Mouse (Mus musculus) brain, embryonic 18.5 days (tissue): Measurements from ENCODE around the gene Sorbs1.
A peak's percentile ranks its signal among the peaks of the same experiment; 100 is the strongest.
"Not testable (repeated sequence)": the region's sequence is repeated elsewhere in the genome, so short reads cannot be mapped to it uniquely, and the experiment has no call there.

Experiments used
- DNase-seq: peaks from one replicate; pipeline ENCODE4 v3.0.0-alpha.2; 2012; ENCODE audit warnings: low read depth, low spot score

Sorbs1 gene

DNA sequence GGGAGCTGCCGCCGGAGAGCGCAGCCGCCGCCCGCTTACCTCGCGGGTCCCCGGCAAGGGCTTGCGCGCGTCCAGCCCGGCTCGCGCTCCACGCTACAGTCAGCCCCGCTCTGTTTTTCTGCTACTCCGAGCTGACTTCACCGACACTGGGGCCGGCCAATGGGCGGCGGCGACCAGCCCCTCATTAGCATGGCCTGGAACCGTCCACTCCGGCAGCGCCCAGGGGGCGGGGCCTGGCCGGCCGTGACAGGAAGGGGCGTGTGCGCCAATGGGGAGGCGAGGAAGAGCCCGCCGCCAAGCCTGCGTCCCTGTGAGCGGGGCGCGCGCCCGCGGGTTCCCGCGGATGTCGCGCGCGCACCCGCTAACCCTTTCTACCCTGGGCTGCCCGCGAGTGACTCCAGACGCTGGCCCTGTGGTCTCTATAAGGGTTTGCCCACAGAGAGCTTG, at the start of gene Sorbs1:
TSS of gene Sorbs1 (minus strand) at position 148 of the 447 bp plus-strand sequence.
- DNase-seq: peak; percentile 91

DNA sequence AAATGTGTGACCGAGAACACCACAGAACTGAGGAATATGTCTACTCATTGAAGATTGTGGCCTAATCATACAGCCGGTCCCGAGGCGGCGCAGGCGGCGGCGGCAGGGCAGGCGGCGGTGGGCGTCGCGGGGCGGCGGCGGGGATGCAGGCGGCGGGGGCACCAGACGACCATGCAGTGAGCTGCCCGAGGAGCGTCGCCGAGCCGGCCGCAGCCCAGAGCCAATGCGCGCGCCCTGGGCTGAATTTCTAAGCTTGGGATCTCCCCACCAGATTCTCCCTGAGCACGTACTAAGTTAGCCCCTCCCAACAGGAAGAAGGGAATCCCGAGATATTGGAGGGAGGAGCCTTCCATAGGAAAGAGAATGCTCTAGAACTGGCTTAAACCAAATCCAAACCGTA, 47.9 kb upstream of the Sorbs1 start:
- not testable (repeated sequence) for DNase-seq

DNA sequence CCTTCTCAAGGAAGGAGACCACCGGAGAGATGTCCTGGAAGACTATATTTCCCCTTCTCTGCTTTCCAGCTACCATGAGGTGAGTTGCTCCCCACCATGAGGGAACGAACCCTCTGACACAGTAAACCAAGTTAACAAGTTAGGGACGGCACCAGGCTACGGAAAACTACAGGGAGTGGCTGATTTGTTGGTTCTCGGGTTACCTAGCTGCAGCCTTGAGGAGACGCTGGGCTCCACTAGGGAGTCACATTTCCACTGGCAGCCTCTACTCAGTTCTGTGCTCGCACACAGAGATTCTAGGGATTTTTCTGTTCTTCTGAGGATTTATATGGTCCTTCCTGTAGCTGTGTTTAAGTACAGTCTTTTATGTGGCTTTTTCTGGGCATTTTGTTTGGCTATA, 42.5 kb upstream of the Sorbs1 start:
- no peak for DNase-seq

DNA sequence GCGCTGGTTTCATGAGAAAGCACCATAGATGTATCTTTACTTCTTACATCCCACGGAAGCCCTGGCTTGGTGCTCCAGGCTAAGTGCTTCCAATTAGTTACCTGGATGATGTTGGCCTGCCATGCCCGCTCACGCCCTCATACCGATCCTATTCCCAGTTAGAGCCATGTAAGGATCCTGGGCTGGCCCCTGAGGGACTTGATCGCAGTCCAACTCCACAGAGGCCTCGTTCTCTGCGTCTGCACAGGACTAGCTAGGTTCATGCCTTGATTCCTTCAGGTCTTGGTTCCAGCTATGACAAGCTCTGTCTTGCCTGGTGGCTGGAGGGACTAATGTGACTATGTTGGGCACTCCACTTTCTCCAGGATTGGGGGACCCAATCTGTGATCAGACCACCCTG, 41.6 kb upstream of the Sorbs1 start:
- DNase-seq: no peak

DNA sequence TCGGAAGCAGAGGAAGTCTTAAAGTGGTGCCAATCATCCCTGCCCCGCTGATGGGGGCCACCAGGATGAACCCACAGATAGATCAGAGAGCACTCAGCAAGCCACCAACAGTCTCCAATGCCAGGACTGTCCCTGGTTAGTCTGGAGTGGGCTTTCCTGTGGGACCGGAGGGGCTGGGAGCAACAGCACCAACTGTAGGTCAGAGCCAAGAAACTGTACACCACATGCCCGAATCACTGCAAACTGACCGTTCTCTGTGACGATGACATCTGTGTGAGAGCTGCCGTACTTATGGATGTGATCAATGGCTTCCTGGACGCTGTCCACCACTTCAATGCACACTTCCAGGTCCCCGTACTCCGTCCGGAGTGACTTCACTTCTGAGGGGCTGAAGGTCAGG, 40.8 kb upstream of the Sorbs1 start:
- no peak for DNase-seq

DNA sequence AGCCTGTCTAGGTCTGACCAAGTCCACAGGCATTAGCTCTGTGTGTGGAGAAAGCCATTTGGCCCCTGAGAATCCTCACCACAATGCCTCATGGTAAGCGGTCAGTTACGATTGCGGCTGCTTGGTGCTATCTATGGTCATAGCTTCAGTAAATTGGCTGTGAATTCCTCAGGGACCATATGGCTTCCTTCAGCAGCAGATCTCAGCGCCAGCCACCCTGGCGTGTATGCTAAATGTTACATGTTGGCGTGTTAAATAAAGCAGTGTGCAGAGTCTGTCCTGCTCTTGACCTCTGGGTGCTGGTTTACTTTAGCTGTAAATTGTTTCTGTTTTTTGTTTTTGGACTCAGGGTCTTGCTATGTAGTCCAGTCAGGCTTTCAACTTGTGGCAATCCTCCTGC, 40.3 kb upstream of the Sorbs1 start:
- DNase-seq: no peak

DNA sequence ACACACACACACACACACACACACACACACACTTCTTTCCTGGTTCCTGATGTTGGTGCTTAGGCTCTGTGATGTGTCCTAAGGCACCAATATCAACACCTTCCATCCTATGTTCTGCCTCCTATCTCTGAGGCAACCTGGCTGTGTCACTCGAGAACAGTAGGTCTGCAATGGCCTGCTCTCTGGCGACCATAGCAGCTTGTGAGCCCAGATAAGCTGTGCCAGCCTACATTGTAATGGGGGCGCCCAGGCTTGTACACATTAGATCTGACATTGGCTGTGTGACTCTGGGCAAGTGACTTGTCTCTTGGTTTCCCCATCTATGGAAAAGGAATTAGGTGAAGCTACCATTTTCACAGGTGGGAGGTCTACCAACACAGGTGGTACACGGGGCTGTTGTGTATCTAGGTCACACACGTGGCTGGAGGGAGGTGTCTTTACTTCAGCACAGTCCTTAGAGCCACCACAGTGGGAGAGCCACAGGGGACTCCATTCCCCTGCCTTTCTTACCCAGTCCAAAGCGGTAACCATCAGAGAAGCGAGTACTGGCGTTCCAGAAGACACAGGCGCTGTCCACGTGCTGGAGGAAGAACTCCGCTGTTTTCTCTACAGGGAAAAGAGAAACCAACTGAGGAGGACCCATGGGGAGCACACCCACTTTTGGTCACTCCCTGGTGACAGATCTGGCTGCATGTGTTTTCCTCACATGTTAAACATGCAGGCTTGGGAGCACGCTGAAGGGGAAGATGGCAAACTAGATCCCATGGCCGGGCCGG, 39.6 kb upstream of the Sorbs1 start:
- DNase-seq: no peak

DNA sequence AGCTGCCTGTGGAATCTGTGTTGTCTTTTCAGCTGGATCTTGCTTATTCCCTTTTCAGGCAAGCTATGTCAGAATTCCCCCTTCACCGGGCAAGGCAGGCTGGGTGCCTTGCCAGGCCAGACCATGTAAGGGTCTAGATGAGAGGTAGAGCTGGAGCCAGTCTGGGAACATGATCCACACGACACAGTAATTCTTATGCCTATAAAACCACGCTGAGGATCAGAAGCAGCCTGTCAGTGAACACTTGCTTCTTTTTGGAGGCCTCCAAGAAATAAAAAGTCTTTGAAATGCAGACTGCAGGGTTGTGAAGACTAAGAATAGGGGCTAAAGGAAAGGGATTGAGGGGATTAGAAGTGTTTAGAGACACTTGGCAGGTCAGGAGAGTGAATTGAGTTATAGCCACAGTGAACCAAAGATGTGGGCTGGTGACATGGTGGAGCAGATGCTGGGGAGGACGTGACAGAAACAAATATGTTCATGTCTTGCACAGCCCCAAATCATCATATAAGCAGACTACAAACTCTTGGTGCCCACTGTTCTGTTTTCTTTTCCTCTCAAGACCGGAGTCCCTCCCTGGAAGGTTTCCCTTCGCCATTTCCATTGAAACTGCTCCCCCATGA, 36.0 kb upstream of the Sorbs1 start:
- DNase-seq: no peak

DNA sequence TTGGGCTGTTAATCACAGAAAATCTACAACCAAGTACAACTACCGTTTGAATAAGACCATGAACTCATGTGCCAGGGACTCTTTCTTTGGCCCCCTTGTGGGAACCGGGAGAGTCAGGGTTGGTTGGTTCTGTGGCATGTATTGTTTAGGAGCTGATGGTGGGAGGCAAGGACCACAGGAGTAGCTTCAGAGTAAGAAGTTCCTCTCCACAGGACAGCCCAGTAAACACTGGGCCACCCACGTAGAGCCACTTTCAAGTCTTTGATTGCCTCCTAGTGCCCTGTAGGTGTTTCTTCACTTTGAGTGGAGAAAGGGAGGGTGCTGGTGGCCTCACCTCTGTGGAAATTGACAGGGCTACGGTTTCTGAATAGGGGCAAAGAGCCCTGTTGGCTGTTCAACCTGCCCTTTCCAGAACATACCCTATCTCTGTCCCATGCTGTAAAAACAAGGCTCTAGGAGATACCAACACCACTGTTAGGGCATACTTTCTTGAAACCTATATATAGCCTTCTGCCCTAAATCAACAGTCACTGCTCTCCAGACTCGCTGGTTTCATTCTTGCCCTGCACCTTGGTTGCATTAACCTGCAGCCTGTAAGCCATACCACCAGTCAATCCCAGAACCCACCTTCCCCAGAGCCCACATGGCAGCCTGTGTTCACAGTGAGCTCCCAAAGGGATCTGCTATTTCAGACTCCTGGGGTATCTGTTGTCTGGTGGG, 35.4 kb upstream of the Sorbs1 start:
- DNase-seq: no peak

DNA sequence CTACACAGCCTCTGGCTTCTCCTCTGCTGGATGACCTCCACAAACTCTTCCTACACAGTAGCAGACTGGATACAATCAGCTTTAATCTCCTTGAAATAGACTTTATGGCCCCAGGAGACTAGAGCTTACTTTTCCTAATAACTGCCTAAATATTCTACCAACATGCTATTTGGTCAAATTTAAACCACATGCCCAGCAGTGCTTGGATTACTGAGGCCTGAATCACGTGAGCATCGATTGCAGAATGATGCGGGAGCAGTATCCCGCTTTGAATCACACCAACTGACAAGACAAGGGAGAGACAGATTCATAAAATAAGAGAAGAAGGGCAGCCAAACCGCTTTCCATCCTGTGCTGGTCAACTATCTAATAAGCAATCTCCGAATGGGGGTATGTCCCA, 34.8 kb upstream of the Sorbs1 start:
- no peak for DNase-seq

DNA sequence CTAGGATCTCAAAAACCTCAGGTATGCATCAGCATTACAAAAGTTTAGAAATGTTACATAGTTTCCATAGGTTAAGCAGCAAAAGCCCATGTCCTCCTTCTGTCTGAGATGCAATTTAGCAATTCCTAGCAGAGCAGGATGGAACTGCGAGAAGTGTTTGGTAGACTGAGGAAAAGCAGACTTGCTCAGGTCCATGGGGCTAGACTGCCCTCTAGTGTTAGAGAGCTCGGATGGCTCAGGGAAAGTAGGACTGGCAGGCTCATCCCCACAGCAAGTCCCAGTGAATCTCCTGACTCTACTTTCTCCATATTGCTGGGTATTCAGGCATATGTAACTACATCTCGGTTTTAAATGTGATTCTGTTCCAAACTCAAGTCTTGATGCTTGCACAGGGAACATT, 31.3 kb upstream of the Sorbs1 start:
- peak; percentile 66 for DNase-seq

DNA sequence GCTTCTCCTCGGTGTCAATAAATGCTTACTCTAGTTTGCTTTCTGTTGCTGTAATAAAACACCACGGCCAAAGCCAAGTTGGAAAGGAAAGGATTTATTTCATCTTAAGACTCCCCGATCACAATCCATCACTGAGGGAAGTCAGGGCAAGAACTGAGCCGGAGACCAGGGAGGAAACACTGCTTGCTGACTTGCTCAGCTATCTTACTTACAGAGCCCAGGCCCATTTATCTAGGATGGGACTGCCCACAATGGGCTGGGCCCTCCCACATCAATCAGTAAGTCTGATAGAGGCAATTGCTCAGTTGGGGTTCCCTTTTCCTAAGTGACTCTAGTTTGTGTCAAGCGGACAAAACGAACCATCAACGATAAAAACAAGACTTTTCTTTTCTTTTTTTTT, 29.2 kb upstream of the Sorbs1 start:
- no peak for DNase-seq

DNA sequence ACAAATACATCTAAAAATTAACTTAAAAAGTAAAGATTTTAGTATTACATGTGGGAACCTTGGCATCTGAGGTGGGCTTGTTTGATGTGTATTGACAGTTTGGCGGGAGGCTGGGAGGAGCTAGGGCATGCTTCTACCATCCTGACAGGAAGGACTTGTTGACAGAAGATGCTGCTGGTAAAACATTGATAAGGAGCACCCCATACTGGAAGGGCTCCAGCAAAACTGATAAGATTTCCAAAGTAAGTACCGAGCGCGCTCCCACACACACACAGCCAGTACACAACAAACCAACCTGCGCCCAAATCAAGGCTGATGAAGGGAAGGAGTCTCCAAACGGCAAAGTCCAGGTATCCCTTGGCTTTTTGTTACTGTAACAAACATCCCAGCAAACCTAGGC, 22.9 kb upstream of the Sorbs1 start:
- DNase-seq: no peak

DNA sequence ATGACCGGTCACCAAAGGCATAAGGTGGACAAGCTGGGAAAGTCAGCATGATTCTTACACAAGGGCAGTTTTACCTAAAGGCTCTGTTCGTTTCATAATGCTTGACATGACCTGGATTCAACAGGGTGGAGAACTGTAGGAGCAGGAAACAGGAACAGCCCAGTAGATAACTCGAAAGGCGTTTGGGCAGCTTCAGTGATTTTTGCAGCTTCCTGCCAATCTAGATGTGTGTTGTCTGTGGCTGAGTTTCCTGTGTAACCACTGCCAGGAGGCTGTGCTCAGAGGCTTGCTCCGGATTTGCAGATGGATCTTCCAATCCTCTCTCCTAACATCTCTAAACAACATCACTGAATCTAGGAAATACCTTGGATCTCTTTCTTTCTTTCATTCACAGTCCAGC, 18.9 kb upstream of the Sorbs1 start:
- no peak for DNase-seq

DNA sequence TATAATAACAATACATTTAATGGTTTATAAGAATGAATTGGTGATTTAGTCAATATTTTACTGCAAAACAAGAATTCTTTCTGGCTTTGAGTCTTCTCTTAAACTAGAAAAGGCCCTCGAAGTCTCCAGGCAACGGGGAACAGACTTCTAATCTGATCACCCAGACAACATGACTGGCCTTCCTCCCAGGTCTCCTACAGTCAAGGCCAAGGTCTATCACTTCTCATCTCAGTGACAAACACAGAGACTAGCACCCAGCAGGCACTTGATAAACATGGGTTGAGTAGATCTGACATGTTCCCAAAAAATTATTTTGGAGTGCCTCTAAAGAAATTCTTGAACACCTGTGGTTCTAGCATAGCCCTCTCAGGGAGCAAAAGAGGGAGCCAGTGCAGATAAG, 16.7 kb upstream of the Sorbs1 start:
- DNase-seq: no peak

DNA sequence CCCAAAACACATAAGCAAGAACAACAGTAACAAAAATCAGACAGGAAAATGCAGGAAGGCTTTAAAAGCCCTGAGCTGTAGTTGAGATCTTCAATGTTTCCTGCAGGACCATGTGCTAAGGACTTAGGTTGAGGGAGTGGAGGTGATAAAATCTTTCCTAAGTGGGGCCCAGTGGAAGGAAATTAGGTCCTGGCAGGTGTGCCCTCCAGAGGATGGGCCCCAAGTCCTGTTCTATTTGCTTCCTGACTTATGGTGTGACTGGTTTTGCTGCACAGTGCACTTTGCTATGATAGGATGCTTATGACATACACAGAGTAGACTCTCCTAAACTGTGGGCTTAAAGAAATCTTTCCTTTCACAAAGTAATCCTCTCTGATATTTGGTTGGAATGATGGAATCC, 14.7 kb upstream of the Sorbs1 start:
- no peak for DNase-seq

DNA sequence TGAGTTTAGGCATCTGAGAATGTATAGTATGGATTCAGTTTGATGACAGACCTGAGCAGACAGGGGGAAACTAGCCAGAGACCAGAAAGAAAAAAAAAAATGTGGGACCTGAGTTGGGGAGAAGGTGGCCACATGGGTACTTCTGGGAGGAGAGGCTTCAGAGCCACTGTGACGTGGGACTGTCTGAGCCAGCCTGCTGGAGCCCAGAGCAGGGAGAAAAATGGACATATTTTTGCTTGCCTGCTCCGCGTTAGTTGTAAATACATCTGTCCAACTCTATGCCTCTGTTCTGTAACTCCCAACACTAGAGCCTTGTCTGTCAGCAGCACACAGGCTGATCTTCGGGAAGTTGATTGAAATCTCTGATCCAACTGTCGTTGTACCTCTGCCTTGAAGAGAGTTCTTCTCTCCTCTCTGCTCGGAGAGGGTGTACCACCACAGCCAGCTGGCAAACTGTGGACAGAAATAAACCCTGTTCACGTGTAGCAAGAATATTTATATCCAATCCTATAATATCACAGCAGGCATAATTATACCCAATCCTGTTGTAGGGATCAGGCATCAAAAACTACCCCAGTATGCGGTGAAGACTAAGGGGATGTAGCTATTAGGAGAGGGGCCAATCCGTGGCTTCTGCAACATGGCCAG, 12.9 kb upstream of the Sorbs1 start:
- DNase-seq: no peak

DNA sequence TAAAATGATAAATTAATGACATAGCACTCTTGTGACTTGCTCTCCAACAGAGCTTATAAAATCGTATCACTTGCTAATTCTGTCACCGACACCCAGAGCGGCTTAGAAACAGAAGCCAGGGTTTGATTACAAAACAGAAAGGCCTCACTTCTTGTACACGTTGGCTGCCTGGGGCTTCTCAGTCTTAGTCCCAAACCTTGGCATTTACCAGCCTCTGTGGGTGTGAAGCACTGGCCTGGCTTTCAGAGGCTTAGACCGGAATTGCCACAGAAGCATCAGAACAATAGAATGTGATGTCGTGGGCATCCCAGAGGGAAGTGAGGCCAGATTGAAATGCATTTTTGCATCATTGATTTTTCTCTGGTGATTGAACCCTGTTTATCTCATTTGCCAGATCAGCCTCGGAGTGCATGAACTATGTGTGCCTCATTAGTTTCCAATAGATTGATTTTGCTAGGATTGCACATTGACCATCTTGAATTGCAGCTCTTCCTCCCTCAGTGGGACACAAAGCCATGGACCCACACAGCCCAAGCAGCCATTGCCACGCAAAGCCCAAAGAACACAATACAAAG, 9.9 kb upstream of the Sorbs1 start:
- no peak for DNase-seq

DNA sequence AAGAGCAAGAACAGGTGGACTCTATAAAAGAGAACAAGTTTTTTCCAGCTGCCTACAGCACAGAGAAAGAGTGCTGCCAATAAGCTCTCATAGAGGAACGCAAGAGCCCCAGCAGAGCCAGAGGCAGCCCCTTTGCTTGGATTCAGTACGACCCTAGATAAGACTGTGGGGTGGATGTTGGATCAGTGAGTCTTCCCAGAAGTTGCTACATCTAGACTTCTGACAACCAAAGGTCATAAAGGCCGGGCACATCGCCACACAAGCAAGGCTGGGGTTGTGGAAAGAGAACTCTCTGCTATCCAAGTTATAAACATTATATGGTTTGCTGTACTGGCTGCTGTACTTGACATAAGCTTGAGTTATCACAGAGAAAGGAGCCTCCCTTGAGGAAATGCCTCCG, 6.8 kb upstream of the Sorbs1 start:
- DNase-seq: no peak

DNA sequence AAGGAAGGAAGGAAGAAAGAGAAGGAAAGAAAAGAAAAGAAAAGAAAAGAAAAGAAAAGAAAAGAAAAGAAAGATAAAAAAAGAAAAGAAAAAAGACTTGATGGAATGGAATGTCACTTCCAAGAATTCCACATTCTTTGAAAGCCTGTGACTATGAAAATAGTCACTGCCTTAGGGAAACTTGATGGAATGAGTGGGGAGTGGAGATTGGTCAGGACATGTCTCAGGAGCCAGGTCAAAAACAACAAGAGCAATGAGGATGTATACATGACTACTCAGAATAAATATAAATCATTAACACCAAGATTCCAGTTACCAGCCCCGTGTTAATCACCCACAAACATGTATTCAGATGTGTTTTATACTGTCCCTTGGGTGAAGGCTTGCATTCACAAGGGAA, 5.1 kb upstream of the Sorbs1 start:
- DNase-seq: no peak

DNA sequence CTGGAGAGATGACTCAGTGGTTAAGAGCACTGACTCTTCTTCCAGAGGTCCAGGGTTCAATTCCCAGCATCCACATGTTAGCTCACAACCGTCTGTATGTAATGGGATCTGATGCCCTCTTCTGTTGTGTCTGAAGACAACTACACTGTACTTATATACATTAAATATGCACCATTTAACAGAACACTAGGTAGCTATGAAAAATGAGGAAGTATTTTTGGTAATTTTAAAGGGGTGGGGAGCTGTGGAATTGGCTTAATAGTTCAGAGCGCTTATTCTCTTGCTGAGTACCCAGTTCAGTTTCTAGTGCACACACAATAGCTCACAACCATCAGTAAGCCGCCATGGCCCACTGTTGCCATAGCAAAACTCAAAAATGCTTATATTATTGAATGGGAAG, 2.0 kb upstream of the Sorbs1 start:
- no peak for DNase-seq

DNA sequence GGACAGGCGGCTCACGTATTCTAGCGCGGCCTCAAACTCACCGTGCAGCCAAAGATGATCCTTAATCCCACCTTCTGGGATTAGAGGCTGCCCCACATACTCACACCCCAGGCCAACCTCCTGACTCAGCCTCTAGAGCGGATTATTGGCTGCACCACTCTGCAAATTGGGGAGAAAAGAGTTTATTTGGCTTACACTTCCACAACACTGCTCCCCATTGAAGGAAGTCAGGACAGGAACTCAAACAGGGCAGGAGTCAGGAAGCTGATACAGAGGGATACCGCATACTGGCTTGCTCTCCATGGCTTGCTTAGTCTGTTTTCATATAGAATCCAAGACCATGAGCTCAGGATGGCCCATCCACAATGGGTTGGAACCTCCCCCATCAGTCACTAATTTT, 797 bp upstream of the Sorbs1 start:
- no peak for DNase-seq
